Mouse (Mus musculus) kidney, embryonic 14.5 days (tissue): ENCODE results near the gene Taf11. TPM values are rescaled to one million over a fixed set of nuclear protein-coding genes. Genes with fewer than 3 reads are reported as not detected.

Experiments
- ATAC-seq: fragments of 200-750 bp; cut with Nextera tagmentation; 2 replicates; pipeline ENCODE4 v1.8.0; 2017; ENCODE audit warnings: moderate number of reproducible peaks, mild to moderate bottlenecking, moderate TSS enrichment, moderate library complexity; ENCODE audit not compliant: low FRiP score, low TSS enrichment
- H3K27ac ChIP-seq: fragments of 300-500 bp; sonication (generic); 2 replicates; pipeline ENCODE4 v1.5.1; 2014; ENCODE audit warnings: low read depth, mild to moderate bottlenecking, low read length, moderate library complexity, mixed read lengths
- H3K27me3 ChIP-seq: fragments of 300-500 bp; sonication (generic); 2 replicates; pipeline ENCODE4 v1.6.1; 2014; ENCODE audit warnings: mild to moderate bottlenecking, low read length; ENCODE audit not compliant: control insufficient read depth, insufficient read depth
- H3K36me3 ChIP-seq: fragments of 300-500 bp; sonication (generic); 2 replicates; pipeline ENCODE4 v1.6.1; 2014; ENCODE audit warnings: low read length, mixed read lengths; ENCODE audit not compliant: control insufficient read depth, insufficient read depth
- H3K4me1 ChIP-seq: fragments of 300-500 bp; sonication (generic); 2 replicates; pipeline ENCODE4 v1.6.1; 2014; ENCODE audit warnings: low read length, mixed read lengths; ENCODE audit not compliant: control insufficient read depth, insufficient read depth
- H3K4me2 ChIP-seq: fragments of 300-500 bp; sonication (generic); replicated peaks from 2 replicates; pipeline ENCODE4 v1.6.1; 2014; ENCODE audit warnings: low read depth, mild to moderate bottlenecking, low read length
- H3K4me3 ChIP-seq: fragments of 300-500 bp; sonication (generic); 2 replicates; pipeline ENCODE4 v1.5.1; 2014; ENCODE audit warnings: mild to moderate bottlenecking, low read length
- H3K9ac ChIP-seq: fragments of 300-500 bp; sonication (generic); 2 replicates; pipeline ENCODE4 v1.6.1; 2014; ENCODE audit warnings: low read depth, mild to moderate bottlenecking, low read length, moderate library complexity
- H3K9me3 ChIP-seq: fragments of 300-500 bp; sonication (generic); 2 replicates; pipeline ENCODE4 v1.6.1; 2016; ENCODE audit warnings: low read length; ENCODE audit not compliant: control insufficient read depth
- WGBS: fragments of 180-500 bp; shearing (Covaris S2); extraction: QIAGEN DNeasy Blood & Tissue Kit; methylation state at CpG from one replicate; pipeline ENCODE4 v1.1.7; 2014; 5-methylcytosine and 5-hydroxymethylcytosine counted together
- polyA plus RNA-seq: library from polyadenylated mRNA; unstranded; fragments of >200 nt; fragmentation: Nextera tagmentation; extraction: Ambion mirVana; gene quantifications from 2 replicates; pipeline ENCODE4 v1.2.1, GENCODE M21; 2014

Taf11 gene
- polyA plus RNA-seq, 1 experiment from 2014 or later = 76.6 TPM

DNA sequence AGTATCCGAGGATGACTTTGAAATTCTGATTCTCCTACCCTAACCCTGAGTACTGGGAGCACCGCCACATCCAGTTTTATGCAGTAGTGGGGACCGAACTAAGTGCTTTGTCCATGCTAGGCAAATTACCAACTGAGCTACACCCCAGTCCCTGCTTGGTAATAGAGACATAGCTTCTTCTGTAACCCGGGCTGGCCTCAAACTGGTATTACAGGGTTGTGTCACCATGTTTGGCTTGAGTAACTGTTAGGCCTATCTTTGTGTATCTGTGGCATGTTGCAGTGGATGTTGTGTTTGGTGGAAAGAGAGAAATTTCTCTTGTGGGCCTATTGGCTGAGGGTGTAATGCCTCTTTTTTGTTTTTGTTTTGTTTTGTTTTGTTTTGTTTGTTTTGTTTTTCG lies 20.6 kb upstream of the Taf11 start:
- no peak for ATAC-seq
- 95% methylated on average over 5 of the region's 5 CpGs for WGBS
- H3K27ac ChIP-seq = no peak overlapping the region
- no peak overlapping the region for H3K9ac ChIP-seq
- H3K36me3 ChIP-seq = no peaks in the 10 kb centered on the region; the same call in 1 of the 2 replicates
- no peak overlapping the region for H3K4me3 ChIP-seq
- H3K27me3 ChIP-seq = no peaks in the 10 kb centered on the region
- H3K4me2 ChIP-seq = no peak overlapping the region
- no peaks in the 10 kb centered on the region for H3K9me3 ChIP-seq
- H3K4me1 ChIP-seq = peaks cover 8% of the 10 kb centered on the region; the same call in 1 of the 2 replicates

DNA sequence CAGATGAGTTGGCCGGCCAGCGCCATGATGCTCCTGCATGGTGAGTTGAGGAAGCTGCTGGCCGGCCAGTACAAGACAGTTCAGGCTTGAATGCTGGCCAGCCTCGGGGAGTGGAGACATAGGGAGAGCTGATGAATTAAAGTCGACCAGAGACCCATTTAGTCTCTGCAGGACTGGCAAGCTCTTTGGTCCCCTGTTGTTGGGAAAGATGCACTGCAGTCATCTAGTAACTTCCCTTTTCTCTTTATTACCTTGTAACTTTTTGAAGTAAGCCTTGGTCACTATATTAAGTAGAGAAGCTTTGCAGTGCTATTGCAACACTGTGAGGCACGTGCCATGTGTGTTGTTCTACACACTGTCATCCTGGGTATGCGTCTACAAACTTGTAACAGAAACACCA lies 15.9 kb upstream of the Taf11 start:
- Histone ChIP-seq H3K27me3 (no peaks in the 10 kb centered on the region), H3K9ac (no peak overlapping the region), H3K36me3 (no peaks in the 10 kb centered on the region; the same call in 1 of the 2 replicates), H3K27ac (no peak overlapping the region), H3K4me2 (no peak overlapping the region), H3K4me1 (peaks cover 12% of the 10 kb centered on the region; the same call in 1 of the 2 replicates), H3K4me3 (no peak overlapping the region), H3K9me3 (no peaks in the 10 kb centered on the region)
- no peak for ATAC-seq
- 70% methylated on average over 7 of the region's 7 CpGs for WGBS

DNA sequence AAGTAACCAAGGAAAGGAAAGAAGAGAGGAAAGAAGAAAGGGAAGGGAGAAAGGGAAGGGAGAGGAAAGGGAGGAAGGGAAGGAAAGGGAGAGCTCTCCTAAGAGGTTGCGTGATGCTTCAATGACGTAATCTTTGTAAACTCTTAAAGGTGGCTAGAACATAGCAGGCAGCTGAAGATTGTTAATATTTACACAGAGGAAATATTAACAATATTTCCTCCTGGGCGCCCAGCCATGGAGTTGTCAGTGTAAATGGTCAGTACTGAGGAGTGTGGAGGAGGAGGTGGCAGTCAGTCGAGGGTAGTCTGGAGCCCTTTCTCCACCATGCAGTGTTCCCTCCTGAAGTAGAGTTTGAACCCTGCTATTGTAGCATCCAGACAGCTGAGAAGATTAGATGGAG lies 15.4 kb upstream of the Taf11 start:
- Histone ChIP-seq H3K4me3 (no peak overlapping the region), H3K36me3 (no peaks in the 10 kb centered on the region; the same call in 1 of the 2 replicates), H3K27me3 (no peaks in the 10 kb centered on the region), H3K4me2 (no peak overlapping the region), H3K4me1 (peaks cover 12% of the 10 kb centered on the region; the same call in 1 of the 2 replicates), H3K9ac (no peak overlapping the region), H3K27ac (no peak overlapping the region), H3K9me3 (no peaks in the 10 kb centered on the region)
- no peak for ATAC-seq
- 72% methylated on average over 4 of the region's 4 CpGs for WGBS

DNA sequence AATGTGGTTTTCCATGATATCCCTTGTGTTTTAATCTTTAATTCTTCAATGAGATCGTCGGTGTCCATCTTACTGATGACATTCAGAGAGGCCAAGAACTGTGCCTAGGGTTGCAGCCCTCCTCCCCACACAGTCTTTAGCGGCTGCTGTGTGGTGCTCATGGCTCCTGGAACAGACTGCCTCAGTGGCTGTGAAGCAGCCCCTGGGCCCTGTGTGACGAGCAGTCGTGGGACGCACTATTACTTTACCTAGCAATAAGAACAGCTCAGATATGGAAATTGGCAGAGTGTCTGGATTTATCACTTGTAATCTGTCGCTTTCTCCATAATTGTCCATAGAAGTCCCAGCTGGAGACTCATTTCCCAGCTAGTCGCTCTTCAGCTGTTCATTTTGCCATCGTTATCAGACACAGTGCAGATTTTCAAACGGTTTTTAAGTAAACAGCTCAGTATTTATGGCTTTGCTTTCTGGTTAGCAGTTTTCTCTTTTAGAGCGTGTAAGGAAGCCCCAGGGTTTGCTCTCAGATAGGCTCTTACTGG lies 12.6 kb upstream of the Taf11 start:
- H3K27me3 ChIP-seq = no peaks in the 10 kb centered on the region
- H3K9me3 ChIP-seq = no peaks in the 10 kb centered on the region
- ATAC-seq = no peak
- H3K4me3 ChIP-seq = no peak overlapping the region
- 76% methylated on average over 11 of the region's 11 CpGs for WGBS
- no peak overlapping the region for H3K27ac ChIP-seq
- H3K4me2 ChIP-seq = no peak overlapping the region
- no peak overlapping the region for H3K9ac ChIP-seq
- H3K36me3 ChIP-seq = no peaks in the 10 kb centered on the region
- H3K4me1 ChIP-seq = peaks cover 12% of the 10 kb centered on the region; the same call in 1 of the 2 replicates

DNA sequence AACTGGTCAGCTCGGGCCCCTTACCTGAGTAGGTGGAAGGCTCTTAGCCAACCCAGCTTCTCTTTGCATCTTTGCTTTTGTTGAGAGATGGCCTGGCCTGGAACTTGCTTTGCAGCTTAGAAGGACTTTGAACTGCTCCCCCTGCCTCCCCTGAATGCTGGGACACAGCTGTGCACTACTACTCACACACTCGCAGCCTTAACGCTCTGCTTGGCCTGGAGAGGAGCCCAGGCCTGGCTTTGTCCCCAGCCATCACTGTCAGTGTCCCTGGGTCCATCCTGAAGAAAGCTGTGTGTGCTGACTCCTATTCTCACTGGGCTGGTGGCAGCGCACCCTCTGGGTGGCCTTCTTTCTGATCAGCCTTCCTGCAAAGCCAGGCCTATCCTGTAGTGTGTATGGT lies 11.0 kb upstream of the Taf11 start:
- Histone ChIP-seq H3K4me2 (no peak overlapping the region), H3K27ac (no peak overlapping the region)
- 84% methylated on average over 4 of the region's 4 CpGs for WGBS

DNA sequence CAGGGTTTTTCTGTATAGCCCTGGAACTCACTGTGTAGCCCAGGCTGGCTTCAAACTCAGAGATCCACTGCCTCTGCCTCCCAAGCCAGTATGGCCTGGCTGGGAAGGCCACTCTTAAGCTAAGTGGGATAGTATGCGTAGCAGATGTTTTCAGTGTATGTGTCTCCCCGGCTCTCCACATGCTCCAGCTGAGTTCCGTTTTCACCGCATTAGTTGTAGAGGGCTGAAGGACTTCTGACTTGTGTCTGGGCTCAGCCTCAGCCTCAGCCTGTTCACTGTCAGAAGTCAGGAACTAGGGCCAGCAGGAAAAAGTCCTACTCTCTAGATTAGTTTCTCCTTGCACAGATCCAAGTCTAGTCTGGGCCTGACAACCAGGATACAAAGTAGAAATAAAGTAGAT lies 6.7 kb upstream of the Taf11 start:
- no peaks in the 10 kb centered on the region for H3K9me3 ChIP-seq
- no peak overlapping the region for H3K9ac ChIP-seq
- no peaks in the 10 kb centered on the region for H3K36me3 ChIP-seq
- no peak overlapping the region for H3K4me3 ChIP-seq
- no peaks in the 10 kb centered on the region for H3K27me3 ChIP-seq
- ATAC-seq = no peak
- no peak overlapping the region for H3K27ac ChIP-seq
- no peaks in the 10 kb centered on the region for H3K4me1 ChIP-seq
- no peak overlapping the region for H3K4me2 ChIP-seq
- 80% methylated on average over 4 of the region's 4 CpGs for WGBS

More for the DNA sequence above, 11.0 kb upstream of the Taf11 start:
- H3K27me3 ChIP-seq = no peaks in the 10 kb centered on the region
- H3K4me1 ChIP-seq = peaks cover 11% of the 10 kb centered on the region; the same call in 1 of the 2 replicates
- no peak overlapping the region for H3K4me3 ChIP-seq
- H3K36me3 ChIP-seq = no peaks in the 10 kb centered on the region
- no peak overlapping the region for H3K9ac ChIP-seq
- H3K9me3 ChIP-seq = no peaks in the 10 kb centered on the region
- ATAC-seq = no peak

DNA sequence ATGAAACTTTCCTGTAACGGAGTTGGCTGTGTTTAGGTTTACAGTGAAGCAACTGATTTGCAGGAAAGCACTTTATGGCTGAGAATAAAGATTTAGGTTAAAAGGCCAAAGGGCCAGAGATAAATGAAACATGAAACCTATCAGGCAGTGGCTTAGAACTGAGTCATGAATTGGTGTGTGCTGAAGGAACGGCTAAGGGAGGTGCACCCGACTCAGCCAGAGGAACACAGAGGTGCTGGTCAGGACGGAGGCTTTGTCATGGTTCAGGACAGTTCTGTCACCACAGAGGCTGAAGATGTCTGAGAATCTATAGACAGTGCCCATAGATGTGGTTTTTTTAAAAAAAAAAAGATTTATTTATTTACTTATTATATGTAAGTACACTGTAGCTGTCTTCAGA lies 5.1 kb upstream of the Taf11 start:
- ATAC-seq = no peak
- Histone ChIP-seq H3K9ac (no peak overlapping the region), H3K4me2 (no peak overlapping the region), H3K4me1 (peaks cover 9% of the 10 kb centered on the region), H3K9me3 (no peaks in the 10 kb centered on the region), H3K36me3 (no peaks in the 10 kb centered on the region), H3K27ac (no peak overlapping the region), H3K4me3 (no peak overlapping the region), H3K27me3 (no peaks in the 10 kb centered on the region)
- WGBS = 56% methylated on average over 4 of the region's 4 CpGs

DNA sequence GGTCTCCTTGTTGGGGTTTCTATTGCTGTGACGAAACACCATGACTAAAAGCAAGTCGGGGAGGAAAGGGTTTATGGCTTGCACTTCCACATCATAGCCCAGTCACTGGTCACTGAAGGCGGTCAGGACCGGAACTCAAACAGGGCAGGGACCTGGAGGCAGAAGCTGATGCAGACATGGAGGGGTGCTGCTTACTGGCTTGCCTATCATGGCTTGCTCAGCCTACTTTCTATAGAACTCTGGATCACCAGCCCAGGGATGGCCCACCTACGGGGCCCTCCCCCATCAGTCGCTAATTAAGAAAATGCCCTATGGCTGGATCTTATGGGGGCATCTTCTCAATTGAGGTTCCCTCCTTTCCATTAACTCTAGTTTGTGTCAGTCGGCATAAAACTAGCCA lies 1.7 kb upstream of the Taf11 start:
- Histone ChIP-seq H3K4me1 (peaks cover 13% of the 10 kb centered on the region), H3K9ac (no peak overlapping the region), H3K27ac (no peak overlapping the region), H3K27me3 (no peaks in the 10 kb centered on the region), H3K36me3 (no peaks in the 10 kb centered on the region), H3K9me3 (no peaks in the 10 kb centered on the region), H3K4me2 (no peak overlapping the region), H3K4me3 (no peak overlapping the region)
- 86% methylated on average over 7 of the region's 7 CpGs for WGBS
- no peak for ATAC-seq

DNA sequence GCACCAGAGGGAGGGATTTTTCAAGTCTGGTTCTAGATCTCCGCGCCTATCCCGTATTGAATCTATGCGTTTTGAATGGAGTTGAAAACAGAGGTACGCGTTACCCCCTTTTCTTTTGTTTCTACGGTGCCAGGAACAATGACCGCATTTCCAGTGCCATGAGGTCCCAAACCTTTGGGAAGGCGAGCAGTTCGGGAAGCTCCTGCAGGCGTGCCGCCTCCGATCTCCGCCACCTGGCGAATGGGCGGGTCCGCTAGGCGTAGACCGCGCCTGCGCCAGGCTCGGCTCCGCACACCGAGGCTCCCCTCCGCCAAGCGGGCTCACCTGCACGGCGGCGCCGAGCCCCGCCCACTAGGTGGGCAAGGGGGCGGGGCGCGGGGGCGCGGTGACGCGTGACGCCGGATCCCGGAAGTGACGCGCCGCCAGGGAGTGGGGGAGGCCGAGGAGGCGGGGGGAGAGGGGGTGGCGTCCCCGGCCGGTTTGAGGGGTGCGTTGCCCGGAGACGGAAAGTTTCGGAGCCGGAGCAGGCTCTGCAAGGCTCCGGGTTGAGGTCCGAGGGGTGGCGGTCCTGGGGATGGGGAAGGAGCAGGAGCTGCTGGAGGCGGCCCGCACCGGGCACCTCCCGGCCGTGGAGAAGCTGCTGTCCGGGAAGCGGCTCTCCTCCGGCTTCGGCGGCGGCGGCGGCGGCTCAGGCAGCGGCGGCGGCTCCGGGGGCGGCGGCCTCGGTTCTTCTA lies 589 bp downstream of the Taf11 start, which contains the start of gene Anks1:
Gene Anks1, plus strand, starts transcription at position 419 of the 734 bp plus-strand sequence.
- Histone ChIP-seq H3K4me1 (peaks cover 13% of the 10 kb centered on the region), H3K27me3 (no peaks in the 10 kb centered on the region), H3K9me3 (no peaks in the 10 kb centered on the region), H3K9ac (peak within 1 kb of the TSS; percentile 89), H3K4me3 (peak within 1 kb of the TSS; percentile 62), H3K27ac (peak within 1 kb of the TSS; percentile 81), H3K36me3 (peaks cover 8% of the 10 kb centered on the region; the same call in 1 of the 2 replicates), H3K4me2 (peak within 1 kb of the TSS; percentile 94)
- ATAC-seq = peak; percentile 85
- WGBS = under 1% methylated on average over 67 of the region's 78 CpGs
